Comparison of ENCODE assay signal across 22 mouse cellular contexts in the genomic region with DNA sequence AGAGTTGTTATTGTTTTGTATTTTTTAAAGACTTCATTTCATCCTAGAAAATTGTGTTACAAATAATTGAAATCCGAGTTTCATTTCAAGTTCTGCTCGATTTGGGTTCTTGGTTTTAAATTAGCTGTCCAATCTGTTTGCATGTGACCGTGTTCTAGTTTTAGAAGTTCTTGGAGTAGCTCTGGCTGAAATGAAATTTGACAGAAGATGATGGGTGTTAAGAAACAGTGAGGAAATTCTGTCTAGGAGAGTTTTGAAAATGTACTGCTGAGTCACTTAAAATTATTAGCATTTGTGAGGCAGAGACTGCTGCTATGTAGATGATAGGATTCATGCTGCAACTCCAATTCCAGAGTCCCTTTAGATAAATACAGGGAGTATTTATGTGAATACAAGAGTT. TPM values are rescaled to one million over a fixed set of nuclear protein-coding genes. Genes with fewer than 3 reads are reported as not detected.
"Had no signal": no experiment of that assay in that cellular context is flagged by ENCODE, and none has a peak within 500 bp of the region (broad histone marks: within the 10 kb centered on the region; RNA-seq: fewer than 3 reads in every experiment).

No protein-coding gene starts in this region.

- H3K4me3 ChIP-seq: heart, adult 2 months; heart, embryonic 13.5 days; heart, embryonic 15.5 days; hindbrain, embryonic 13.5 days; hindbrain, embryonic 15.5 days; left cerebral cortex, adult 2 months; limb, embryonic 10.5 days; limb, embryonic 12.5 days; liver, embryonic 13.5 days had no signal

- H3K27me3 ChIP-seq: heart, embryonic 13.5 days; heart, embryonic 15.5 days; hindbrain, embryonic 13.5 days; hindbrain, embryonic 15.5 days; limb, embryonic 12.5 days; liver, embryonic 13.5 days had no signal

- H3K36me3 ChIP-seq: heart, embryonic 15.5 days; liver, embryonic 13.5 days had no signal

- H3K4me1 ChIP-seq: heart, embryonic 15.5 days; hindbrain, embryonic 13.5 days; hindbrain, embryonic 15.5 days; liver, embryonic 13.5 days had no signal

- DNase-seq: forebrain, postnatal 0 days; gastrocnemius, postnatal 14 days; gastrocnemius, postnatal 36 days; heart, adult 11 months; heart, adult 2 months; heart, postnatal 14 days; heart, postnatal 36 days; kidney, adult 11 months; kidney, adult 8-10 months; kidney, postnatal 10 days; kidney, postnatal 25 days; kidney, postnatal 4 days; liver; liver, embryonic 13.5 days had no signal

- H3K27ac ChIP-seq: heart, adult 2 months; heart, embryonic 13.5 days; heart, embryonic 15.5 days; hindbrain, embryonic 13.5 days; hindbrain, embryonic 15.5 days; hindbrain, postnatal 0 days; left cerebral cortex, adult 2 months; limb, embryonic 10.5 days; limb, embryonic 12.5 days; liver, embryonic 13.5 days had no signal

RNA-seq across cellular contexts. Expression of a gene that starts 46.5 kb away (rescaled TPM):
- polyA plus RNA-seq: liver, embryonic 13.5 days had no signal
